Mouse (Mus musculus) thymus, adult 18-20 months (tissue): ENCODE data around the gene Akt1.

Experiments
- DNase-seq, 2 experiments: peaks; one replicate each; pipeline ENCODE4 v3.0.0; 2022; ENCODE audit warnings: mixed read lengths in 2 of 2

Akt1 gene

DNA sequence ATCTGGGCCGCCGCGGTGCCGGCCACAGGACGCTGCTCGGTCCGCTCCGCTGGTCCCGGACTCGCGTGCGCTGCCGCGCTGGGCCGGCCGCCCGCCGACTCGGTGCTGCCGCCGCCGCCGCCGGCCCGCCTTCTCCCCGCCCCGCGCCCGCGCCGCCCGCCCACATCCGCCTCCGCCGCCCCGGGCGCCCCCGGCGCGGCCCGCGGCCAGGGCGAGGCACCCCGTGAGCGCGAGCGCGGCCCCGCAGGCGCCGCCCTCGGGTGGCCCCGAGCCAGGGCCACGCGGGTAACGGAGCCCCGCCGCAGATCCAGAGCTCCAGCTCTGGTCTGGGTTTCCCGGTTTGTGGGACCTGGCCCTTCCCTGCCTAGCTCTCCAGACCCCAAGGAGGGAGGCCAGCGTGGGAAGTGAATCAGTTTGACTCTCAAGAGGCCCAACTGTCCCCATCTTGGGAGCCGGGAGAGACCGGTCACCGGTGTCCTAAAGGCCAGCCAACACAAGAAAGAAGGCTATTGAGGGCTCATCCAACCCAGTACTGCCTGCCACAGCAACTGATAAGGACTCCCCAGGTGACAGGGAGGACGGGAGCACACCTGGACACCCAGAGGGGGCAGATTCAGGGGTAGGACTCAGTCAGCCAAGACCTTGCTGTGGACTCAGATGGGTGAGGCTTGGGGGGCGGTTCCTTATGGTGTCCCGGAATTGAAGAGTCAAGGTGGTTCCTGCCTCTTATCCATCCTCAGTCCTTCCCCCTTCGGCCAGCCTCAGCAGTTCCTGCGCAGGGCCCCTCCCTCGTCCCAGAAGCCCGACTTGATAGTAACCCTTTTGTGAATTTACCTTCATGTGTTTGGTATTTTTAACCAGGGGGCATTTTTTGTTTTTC is at the start of gene Akt1:
Gene Akt1, minus strand, starts transcription at position 753 of the 880 bp plus-strand sequence.
- peak in 1 of 2 experiments; percentile 47 for DNase-seq

DNA sequence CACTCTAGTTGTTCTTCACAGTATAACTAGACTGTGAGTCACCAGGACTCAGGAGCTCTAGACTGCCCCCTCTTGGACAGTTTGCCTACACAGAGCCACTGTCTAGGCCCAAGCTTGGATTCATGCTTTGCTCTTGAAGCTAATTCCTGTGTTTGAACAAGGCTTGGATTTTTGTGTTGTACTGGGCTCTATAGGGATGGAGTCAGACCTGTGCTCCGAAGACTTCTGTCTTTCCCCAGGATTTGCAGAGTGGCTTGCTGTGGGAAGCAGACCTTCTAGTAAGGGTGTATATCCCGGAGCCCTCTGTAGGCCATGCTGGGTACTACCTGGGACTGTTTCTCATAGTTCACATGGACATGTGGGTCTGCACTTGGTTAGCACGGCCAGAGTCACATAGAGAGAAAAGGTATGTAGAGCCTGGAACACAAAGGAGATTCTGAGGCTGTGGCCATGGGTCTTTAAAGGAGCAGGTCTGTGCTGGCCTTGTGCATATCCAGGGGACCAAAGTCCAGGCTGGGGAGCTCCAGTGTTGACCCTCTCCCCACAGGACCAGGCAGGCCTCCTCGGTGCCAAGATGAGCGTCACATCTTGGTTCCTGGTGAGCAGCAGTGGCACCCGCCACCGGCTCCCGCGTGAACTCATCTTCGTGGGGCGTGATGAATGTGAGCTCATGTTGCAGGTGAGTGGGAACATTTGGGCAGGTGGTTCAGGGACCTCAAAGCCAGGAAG is 49.6 kb upstream of the Akt1 start:
- peak in 1 of 2 experiments; percentile 39 for DNase-seq

DNA sequence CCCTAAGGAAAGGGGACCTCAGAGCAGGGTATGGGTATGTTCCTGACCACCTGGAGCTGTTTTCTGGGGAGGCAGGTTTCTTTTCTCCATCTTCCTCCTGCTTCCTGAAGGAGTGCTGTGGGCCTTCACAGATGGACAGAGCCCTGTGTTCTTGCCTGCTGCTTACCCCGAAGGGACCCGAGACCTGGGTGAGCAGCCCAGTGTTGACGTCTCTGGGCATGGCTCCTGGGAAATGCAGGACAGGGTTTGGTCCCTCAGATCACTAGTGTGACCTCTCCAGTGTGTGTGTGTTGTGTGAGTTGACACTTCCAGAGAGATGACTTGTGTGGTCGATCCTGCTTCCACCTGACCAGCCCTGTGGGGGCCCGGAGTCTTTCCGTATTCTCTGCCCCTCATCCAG is 48.8 kb upstream of the Akt1 start:
- DNase-seq: no peak

GRCm38 (mm10) chr12:112723028-112723330 is 48.3 kb upstream of the Akt1 start:
- no peak for DNase-seq

DNA sequence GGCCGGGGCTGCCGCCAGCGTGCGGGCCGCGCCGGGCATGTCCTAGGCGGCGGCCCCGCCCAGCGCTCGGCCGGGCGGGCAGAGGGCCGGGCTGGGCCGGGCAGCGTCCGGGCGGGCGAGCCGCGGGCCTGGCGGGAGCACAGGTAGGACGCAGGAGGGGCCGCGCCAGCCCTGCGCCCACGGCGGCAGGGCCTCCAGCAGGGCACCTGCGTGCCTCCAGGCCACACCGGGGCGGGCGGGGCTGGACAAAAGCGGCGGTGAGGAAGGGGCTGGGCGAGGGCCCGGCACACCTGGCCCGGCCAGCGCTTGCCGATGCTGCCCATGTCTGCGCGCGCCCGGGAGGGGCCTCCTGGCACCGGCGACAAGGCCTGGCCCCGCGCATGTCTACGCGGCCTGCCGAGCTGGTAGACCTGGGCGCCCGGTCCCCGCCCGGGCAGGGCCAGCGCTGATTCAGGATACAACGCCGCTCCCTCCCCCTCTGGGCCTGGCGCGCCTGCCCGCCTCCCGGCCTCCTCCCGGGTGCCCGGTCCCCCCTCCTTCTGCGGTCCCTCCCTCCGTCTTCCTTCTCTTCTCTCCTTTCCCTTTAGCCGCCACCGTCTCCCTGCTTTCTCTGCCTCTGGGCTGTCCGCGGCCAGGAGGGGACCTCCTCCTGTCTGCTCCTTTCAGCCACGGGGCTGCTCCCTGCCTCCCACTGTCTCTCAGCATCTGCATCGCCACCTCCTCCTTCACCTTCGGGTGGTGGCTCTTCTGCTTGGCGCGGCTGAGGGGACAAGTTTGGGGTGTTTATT is 47.8 kb upstream of the Akt1 start:
- no peak for DNase-seq

GRCm38 (mm10) chr12:112721424-112722239 is 46.9 kb upstream of the Akt1 start:
- no peak for DNase-seq

- DNase-seq: no peak
Measured at GRCm38 (mm10) chr12:112720890-112721423, 46.3 kb upstream of the Akt1 start.

DNA sequence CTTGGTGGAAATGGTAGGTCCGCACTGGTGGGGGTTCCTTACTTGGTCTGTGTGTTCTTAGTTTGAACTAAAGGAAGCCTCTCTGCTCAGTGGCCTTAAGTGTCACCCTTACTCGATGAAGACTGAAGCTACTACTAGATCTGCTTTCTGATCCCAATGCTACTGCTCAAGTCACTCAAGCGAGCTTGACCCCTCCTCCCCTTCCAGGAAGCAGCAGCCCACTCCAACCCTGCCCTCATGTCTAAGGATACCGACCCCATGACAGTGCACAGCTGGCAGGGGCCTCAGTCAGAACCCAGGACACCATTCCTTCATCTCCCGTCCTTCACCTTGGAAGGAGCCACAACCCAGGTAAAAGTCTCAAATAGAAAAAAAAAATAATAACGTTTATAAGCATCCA is 45.5 kb upstream of the Akt1 start, which contains the start of gene Cep170b:
Gene Cep170b, plus strand, starts transcription at position 240 of the 400 bp plus-strand sequence.
- no peak for DNase-seq

DNA sequence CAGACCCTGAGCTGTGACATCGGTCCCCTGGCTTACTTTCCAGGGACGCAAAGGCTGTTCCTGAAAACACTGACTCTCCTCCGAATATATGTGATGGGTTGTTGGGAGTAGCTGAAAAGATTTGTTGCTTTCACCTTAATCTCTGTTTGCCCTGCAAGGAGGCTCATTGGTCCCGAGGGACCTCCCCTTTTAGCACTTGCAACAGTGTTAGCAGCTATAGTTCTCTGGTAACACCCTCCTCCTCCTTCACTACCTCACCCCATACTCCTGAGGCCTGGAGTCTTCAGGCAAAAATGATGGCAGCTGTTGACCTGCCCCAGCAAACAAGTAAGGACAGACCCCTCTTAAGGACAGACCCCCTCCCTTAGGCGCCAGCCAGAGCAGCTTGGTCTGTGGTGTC is 44.3 kb upstream of the Akt1 start:
- DNase-seq: no peak

GRCm38 (mm10) chr12:112717140-112717539 is 42.5 kb upstream of the Akt1 start:
- no peak for DNase-seq

GRCm38 (mm10) chr12:112713984-112714383 is 39.3 kb upstream of the Akt1 start:
- no peak for DNase-seq

GRCm38 (mm10) chr12:112707573-112707869 is 32.8 kb upstream of the Akt1 start:
- no peak for DNase-seq

GRCm38 (mm10) chr12:112706704-112707572 is 32.3 kb upstream of the Akt1 start:
- peak; percentile 71 to 73 for DNase-seq

DNA sequence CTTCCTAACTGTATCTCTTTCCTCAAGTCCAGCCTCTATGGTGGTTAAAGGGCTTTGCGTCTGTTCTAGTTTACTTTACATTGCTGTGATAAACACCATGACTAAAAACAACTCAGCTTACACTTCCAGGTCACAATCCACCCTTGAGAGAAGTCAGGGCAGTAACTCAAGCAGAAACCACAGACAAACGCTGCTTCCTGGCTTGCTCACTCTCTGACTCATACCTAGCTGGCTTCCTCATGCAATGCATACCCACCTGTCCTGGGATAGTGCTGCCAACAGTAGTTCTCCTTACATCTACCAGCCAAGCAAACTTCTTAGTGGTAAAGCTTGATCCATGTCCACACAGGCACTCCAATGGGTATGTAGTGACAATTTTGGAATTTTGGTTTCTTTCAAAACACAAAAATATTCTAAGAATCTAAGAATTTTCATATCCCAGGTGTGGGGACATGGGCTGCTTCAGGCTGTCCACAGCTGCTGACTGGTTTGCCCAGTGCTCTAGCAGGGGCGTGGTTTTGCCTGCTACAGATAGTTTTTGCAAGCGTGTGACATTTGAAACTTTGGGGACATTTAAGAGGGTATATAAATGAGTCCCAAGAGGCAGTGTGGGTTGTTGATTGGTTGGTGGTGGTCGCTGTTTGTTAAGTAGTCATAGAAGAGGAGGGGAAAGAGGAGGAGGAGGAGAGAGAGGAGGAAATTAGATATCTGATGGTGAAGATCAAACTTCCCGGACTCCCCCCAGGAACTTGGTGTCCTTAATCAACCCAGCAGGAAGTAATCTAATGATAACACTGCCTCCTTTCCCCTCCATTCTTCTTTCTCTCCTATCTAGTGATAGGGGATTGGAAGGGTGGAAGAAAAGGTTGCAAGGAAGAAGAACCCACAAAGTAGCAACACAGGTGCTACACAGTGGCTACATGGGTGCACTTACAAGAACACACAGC is 28.0 kb upstream of the Akt1 start:
- no peak for DNase-seq

GRCm38 (mm10) chr12:112700522-112700921 is 25.8 kb upstream of the Akt1 start:
- no peak for DNase-seq

DNA sequence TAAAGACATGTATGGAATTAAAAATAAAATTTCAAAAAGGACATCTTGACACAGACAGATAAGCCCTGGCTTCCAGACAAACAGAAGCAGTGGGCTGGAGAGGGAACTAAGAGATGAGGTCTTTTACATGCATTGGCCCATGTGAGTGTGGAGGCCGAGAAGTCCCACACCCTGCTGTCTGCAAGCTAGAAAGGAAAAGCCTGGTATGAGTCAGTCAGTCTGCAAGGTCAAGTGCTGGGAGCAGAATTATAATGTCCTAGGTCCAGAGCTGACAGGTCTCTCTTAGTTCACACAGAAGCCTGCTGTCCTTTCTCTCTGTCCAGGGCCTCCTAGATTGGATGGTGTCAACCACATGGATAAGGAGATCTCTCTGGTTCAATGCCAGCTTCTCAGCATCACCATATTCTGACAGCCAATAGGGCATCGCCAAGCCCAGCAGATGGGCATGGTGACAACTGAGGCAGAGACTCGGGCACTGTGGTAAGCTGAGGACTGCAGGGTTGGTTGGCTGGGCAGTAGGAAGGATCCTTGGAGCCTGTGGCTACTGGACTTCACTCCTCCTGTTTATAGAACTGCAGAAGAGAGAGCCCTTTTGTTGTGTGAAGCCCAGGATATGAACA is 22.2 kb upstream of the Akt1 start:
- no peak for DNase-seq

DNA sequence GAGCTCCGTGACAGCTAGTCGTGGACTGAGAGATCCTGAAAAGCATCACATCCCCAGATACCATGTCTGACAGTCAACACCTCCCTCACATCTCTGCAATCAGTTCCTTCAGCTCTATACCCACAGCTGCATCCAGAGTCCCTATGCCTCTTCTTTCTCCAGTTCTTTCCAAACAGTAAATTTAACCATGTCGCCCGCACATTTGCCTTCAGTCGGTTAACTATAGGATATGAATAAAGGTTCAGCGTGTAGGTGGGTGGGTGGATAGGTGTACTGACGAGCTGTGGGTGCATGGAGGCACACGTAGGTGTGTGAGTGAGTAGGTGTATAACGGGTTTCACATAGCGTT is 19.4 kb upstream of the Akt1 start:
- no peak for DNase-seq

- DNase-seq: peak; percentile 86 to 87
Measured at GRCm38 (mm10) chr12:112693185-112694126, 18.8 kb upstream of the Akt1 start.

DNA sequence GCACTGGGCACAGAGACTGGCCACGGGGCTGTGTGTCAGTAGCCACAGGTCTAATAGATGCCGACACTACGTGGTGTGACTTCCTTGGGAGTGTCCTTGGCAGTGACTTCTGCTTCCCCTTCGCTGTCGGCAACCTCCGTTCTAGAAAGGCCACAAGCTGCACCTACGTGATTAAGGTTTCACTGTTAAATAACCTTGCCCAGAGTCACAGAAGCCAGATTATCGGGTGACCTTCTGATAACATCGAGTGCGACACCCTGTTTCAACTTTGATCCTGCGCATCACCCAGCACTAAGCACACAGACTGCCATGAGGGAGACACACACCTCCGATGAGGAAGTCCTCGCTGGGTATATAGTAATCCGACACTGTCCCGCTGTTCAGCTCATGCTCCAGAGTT is 13.8 kb upstream of the Akt1 start:
- DNase-seq: no peak
